Mouse (Mus musculus): ENCODE measurements around the gene Gm20708.
"Not testable (repeated sequence)": the region's sequence is repeated elsewhere in the genome, so short reads cannot be mapped to it uniquely, and the experiment has no call there.

The Gm20708 gene

DNA sequence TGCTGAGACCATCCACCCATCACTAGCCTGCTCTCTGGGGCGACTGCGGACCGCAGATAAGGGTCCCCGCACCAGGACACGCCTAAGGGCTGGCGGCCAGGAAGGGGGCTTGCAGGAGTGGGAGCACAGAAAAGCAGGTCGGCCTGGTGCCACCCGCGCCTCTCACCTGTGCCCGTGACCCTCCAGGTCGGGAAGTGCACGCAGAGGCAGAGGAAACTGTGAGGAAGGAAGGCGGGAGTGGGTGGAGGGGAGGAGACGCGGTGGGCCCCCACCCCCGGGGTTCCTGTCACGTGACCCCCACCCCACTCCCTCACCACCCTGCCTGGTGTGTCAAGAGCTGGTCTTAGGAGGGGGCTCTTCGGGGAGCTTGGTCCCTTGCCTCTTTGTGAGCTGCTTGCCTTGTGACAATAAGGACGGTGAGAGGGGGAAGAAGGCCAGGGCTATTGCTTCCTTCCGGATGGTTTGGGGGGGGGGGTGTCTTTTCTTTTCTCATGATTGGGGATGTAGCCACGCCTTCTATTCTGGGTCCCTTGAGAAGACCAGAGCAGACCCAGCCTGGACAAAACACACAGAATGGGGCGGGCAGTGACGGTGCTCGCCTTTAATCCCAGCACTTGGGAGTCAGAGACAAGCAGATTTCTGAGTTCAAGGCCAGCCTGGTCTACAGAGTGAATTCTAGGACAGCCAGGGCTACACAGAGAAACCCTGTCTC, 27.3 kb upstream of the Gm20708 start, which contains the start of the genes Tmc8 and Tmc6:
Gene Tmc8, plus strand, starts transcription at position 84 of the 712 bp plus-strand sequence.
Gene Tmc6, minus strand, starts transcription at position 206 of the 712 bp plus-strand sequence.
- DNase-seq = peak; percentile 96

DNA sequence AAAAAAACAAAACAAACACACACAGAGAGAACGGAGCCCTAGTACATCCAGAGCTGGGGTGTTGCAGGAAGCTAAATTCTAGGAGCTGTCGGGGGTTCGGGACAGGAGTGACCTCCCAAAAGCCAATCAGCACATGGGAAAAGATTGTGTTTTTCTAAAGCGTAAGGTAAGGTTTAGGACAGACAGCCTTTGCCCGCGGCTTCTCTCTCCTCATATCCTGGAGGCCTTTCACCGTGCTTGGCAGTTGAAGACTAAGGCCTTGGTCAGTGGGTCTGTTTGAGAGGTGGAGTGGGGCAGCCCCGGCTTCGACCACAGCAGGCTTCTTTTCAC, 26.8 kb upstream of the Gm20708 start:
- DNase-seq = no peak

DNA sequence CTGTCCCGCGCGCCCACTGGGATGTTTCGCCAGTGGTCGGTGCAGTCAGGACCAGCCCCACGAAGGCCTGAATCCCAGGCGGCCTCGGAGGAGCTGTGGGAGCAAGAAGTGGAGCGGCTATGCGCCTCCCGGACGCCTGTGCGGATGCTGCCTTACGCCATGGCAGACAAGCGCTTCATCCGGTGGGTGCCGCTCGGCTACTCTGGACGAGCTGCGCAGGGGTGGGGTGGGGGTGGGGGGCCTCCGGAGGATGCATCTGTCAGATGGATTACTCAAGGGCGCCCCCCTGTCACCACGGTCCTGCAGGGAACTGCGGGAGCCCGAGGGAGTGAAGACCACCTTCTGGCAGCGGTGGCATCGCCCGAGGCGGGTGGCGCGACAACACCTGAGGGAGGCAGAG, 26.4 kb upstream of the Gm20708 start:
- DNase-seq = peak; percentile 97

DNA sequence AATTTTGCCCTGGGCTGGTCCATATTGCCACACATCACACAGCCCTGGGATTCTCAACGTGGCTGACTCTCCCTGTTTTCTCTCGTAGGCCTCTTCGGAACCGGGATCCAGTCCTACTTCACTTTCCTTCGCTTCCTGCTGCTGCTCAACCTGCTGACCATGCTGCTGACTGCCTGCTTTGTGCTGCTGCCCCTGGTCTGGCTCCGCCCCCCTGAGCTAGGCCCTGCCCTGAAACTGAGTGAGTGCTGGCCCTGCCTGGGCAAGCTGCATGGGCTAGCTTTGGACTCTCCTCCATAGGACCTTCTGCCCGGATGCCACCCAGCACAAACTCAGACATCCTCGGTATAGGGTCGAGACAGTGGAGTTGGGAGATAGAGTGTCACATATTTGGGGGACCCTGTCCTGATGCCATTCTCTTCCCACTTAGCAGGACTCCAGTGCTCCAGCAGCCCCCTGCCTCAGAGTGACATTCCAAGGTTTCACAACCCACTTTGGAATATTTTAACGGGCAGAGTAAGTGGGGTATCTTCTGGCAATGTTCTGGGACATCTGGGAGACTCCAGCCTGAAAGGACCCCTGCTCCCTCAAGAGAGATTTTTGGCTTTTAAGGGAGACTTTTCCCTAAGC, 25.7 kb upstream of the Gm20708 start:
- DNase-seq = peak; percentile 58

DNA sequence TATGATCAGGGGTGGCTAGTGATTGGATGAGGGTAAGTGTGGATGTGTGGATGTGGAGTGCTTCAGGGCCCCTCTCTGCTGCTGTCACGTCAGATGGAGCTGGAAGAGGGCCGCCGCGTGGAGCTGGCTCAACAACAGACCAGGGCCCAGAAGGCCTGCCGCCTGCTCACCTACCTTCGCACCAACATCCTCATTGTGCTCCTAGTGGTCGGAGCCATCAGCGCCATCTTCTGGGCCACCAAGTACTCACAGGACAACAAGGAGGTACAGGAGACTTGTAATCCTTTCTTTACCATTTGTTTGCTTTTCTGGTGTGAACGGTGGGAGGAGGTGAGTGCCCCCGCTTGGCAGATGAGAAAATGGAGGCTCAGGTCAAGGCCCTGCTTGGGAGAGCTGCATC, 23.2 kb upstream of the Gm20708 start:
- peak; percentile 82 for DNase-seq

DNA sequence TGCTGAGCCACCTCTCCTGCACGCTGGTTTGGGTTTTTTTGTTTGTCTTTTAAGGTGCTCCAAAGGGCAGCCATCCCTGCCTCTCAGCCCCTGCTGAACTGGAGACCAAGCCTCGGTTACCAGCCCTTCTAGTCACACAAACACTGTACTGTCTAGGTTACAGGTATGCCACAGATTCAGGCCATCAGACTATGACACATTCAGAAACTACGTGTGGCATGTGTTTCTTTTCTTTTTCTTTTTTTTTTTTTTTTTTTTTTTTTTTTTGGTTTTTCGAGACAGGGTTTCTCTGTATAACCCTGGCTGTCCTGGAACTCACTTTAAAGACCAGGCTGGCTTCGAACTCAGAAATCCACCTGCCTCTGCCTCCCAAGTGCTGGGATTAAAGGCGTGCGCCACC, 21.0 kb upstream of the Gm20708 start:
- DNase-seq = not testable (repeated sequence)

DNA sequence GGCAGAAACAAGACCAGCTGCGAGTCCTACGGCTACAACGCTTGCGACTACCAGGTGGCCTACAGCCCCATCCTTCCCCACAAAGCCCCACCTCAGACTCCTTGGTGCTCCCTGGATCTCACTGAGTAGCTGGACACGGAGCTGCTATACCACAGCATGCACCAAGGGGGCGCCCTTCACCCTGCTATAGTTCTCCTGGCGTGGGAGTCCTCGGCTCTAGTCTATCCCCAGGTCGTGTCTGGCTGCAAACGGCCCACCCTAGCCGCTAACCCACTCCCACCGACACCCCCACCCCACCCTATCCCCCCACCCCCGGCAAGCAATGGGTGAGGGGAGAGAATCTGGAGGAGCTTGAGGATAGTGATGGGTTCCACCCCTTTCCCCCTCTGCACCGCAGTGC, 19.2 kb upstream of the Gm20708 start:
- DNase-seq = peak; percentile 72

DNA sequence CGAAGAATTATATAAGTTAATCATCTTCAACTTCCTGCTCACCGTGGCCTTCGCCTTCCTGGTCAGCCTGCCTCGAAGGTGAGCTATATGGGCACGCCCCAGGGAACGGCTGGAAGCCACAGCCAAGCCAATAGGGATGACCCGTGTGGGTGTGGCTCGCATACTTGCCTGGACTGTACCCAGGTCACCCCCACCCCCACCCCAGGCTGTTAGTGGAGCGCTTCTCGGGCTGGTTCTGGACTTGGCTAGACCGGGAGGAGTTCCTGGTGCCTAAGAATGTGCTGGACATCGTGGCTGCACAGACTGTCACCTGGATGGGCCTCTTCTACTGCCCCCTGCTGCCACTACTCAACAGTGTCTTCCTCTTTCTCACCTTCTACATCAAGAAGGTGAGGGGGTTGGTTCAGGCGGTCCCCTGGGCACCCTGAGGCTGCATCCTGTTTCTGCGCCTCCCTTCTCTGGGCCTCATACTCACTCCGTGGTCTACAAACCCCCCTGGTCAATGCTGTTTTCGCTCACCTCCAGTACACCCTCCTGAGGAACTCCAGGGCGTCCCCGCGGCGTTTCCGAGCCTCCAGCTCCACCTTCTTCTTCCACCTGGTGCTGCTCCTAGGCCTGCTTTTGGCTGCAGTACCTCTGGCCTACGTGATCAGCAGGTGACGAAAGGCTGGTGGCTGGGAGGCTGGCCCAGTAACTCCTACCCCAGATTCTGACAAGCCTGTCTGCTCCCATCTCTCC, 18.6 kb upstream of the Gm20708 start:
- peak; percentile 44 for DNase-seq

DNA sequence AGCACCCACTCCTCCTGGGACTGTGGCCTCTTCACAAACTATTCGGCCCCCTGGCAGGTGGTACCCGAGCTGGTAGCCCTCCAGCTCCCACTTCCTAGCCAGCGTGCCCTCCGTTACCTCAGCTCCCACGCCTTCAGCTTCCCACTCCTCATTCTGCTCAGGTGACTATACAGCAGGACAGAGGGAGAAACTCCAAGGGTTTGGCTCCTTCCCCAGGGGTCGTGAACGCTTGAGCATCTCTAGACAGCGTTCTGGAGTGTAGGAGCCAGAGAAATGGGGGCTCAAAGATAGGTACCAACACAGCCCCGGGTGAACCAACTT, 18.1 kb upstream of the Gm20708 start:
- no peak for DNase-seq

DNA sequence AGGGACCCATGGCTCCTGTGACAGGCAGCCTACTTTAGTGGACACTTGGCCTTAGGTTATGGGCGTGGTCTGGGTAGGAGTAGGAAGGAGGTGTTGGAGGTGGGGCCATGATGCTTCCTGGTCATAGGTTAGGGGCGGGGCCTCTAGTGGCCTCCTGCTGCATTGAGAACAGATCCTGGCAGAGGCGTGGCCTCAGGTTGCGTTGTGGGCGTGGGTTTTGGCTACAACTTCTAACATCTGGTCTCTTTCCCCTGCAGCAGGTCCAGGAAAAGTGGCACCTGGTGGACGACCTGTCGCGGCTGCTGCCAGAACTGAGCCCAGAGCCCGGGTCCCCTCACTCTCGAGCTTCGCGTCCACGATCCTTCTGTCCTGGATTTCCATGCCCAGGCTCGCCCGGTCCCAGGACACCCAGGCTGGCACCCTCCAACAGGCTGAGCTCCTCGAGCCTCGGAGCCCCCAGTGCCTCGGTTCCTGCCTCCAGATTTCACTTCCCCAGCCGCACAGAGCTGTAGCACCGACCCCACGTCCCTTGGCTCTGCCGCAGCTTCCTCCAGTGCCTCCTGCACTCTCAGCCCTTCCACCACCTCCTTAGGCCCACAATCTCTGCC, 17.1 kb upstream of the Gm20708 start:
- peak; percentile 62 for DNase-seq

DNA sequence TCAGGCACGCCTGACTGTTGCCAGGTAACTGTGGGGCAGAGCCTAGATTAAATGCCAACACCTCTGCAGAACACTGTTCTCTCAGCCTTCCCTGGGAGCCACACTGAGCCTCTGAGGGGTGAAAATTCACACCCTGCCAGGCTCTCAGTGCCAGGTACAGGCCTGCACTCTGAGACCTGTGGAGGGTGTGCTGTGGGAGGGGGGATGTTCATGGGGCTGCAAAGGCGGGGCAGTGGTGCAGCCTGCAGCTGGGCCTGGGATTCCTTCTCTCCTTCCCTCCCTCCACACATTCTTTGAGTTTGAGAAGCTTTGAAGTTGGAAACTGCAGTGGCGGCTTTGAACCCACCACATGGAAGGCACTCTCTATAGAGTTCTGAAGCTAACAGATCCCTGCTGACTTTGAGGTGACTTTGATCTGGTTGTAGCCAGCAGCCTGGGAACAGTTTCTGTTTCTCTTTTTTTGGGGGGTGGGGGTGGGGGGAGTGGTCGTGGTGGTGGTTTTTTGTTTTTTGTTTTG, 15.4 kb upstream of the Gm20708 start:
- peak; percentile 48 for DNase-seq

DNA sequence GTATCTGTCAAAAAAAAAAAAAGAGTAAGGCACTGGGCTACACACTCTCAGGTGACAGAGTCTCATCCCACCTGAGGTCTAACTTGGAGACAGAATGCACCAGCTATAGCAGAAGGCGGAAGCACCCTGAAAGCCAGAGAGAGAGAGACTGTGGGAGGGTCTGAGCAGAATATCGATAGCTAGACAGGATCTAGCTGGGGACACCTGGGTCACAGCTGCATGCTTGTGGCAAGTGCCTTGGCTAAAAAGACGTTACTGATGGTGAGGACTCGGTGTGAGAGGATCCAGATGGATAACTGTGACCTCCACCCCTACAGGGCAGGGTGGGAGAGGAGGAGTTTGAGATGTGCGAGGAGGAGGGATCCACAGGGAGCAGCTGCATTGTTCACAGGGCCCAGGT, 12.5 kb upstream of the Gm20708 start:
- DNase-seq = peak; percentile 30

DNA sequence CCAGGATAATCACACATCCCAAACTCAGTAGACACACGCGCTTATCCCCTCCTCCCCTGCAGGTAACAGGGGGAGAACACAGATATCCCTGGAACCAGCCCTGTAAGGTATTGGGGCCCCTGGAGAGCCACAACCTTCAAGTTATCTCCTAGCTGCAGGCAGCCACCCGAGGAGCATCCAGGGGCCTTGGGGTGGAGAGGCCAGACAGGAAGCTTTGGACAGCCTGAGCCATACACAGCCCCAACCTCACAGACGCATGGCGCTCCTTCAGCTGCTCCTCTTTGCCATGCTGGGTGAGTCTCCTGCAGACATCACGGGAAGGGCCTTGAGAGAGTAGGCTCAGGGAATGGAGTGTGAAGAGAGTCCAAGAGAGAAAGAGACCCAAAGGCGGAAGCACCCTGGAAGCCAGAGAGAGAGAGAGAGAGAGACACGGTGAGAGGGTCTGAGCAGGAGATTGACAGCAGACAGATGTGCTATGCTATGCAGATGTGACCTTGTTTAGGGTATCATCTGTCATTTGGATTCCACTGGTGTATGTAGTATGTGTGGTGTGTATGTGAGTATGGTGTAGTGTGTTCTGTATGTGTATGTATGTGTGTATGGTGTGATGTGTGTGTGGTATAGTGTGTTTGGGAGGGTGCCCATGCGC, 11.8 kb upstream of the Gm20708 start, which contains the start of gene 6030468B19Rik:
Gene 6030468B19Rik, plus strand, starts transcription at position 150 of the 649 bp plus-strand sequence.
- no peak for DNase-seq

DNA sequence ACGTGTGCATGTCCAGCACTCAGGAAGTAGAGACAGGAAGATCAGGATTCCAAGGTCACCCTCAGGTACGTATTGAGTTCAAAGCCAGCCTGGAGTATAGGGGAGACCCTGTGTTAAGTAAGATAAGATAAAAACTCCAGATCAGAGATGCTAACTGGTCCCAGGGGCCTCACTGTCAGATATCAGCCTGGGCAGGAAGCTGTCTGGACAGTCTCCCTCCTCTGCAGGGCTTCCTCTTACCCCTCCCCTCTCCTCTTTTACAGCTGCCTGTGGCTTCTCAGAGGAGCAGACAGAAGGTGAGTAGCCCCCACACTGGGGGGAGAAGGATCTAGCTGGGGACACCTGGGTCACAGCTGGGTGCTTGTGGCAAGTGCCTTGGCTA, 11.3 kb upstream of the Gm20708 start:
- DNase-seq = peak; percentile 55

DNA sequence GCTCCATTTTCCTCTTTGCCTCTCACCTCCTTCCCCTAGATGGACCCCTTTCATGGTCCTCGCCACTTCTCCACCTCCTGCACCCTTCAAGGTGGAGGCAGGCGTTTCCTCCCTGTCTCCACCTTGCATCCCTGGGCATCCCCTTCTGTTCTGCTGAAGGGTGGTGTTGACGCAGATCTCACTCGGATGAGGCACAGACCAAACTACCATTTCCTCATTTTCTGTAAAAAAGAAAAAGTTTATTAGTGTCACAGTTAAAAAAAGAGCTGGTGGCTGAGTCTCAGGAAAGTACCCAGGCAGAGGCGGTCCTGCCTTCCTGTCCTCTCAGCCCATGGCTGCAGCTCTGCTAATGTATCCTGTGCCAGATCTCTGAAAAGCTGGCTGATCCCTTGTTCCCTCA, 10.3 kb upstream of the Gm20708 start:
- DNase-seq = no peak

DNA sequence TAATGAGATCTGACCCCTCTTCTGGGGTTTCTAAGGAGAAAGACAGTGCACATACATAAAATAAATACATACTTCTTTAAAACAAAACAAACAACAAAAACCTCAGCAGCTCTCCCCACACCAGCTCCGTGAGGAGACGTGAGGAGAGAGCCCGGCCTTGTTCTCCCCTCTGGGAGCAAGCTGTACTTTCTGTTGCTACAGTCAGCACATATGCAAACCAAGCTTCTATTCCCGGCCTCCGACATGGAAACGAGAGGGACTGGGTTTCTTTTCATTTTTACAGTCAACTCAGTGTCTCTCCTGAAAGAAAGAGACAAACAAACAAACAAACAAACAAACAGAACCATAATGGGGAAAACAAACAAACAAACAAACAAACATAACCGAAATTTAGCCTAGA, 9.4 kb upstream of the Gm20708 start:
- no peak for DNase-seq

DNA sequence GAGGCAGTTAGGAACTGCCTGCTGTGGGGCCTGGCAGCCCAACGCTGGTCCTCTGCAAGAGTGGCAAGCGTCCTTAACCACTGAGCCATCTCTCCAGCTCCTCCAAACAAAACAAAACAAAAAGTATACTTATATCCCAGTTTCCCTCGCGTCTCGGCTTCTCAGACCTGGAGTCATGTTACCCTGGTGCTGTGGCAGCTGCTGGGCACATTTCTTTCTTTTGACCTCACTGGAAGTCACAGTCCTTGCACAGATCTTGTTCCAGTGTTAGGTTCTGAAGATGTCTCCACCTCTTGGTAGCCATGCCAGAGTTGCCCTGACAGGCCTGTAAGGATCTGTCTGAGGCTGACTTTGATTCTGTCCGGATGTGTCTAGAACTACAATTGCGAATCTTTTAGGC, 7.8 kb upstream of the Gm20708 start:
- no peak for DNase-seq

DNA sequence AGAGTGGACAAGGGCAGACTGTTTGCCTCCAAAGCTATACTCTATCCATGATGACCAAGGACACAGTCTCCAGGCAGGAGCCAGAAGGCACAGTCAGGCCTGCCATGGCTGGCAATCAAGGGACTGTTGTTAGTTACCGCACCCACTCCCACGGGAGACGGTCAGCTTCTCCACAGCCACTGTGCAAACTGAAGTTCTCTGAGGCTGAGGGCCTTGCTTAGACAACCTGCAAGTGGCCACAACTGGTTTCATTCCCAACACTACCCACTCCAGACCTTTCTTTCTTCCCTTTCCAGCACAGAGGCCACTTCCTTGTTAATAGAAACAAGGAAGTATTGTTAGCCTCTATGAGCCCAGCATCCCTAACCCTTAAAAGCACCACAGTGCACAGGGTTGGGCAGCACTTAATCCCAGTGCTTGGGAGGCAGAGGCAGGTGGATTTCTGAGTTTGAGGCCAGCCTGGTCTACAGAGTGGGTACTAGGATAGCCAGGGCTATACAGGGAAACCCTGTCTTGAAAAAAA, 6.2 kb upstream of the Gm20708 start:
- no peak for DNase-seq

DNA sequence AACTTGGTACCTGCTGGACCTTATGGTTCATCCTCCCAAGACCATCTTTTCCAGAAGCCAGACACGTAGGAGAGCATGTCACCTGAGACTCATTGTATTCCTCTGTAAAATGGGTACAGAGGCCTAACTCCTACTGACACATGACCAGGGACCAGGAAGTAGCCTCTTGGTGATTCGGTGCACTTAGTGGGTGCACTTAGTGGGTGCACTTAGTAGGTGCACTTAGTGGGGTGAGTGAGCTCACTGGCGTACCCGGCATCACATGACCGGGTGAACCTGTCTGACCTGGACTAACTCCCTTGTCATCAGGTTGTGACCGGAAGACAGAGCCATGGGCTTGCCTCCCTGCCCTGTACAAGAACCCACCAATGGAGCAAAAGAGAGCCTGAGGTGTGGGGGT, 2.7 kb upstream of the Gm20708 start:
- DNase-seq = no peak

DNA sequence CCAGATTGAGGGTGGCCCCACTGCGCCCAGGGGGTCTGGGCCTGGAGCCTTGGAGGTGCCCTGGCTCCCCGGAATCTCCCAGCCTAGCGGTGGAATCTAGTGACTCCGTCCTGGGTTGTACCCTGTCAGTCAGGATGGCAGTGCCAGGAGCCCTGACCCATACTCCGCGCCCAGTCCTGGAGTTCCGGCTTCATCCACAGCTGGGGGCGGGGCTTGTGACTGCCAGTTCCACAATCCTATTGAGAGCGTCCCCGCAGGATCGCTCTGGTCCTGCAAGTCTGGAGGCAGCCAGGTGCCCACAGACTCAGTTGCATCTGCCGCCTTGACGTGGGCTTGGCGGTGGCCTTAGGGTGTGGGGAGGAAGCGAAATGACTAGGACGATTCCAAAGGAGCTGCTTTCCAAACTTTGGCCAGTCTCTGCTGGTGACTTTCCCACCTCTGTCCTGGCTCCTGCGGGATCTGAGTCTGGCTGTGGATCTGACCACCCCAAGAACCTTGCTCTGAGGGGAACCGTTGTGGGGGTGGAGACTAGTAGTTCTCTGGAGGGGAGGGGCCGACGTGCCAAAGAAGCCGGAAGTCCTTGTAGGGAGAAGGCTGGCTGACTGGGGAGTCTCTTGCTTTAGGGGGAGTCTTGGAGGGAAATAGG, 1.1 kb downstream of the Gm20708 start:
- DNase-seq = peak; percentile 87

DNA sequence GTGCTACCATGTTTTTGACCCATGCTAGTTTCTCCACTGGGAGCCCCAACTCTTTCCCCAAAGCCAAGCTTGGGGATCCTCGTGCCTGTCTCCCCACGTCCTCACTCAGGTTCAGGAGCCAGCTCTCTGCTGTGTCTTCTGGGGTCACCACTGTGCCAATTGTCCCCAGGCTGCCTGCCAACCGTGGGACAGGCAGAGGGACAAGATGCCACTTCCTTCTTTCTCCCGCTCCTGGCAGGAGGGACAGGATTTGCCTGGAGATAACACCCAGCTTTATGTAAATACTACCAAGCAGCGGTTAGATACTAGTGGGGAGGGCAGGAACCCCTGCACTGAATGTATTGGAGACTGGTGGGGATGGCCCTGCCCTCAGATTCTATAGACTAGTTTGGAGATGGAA, 4.4 kb downstream of the Gm20708 start:
- no peak for DNase-seq

DNA sequence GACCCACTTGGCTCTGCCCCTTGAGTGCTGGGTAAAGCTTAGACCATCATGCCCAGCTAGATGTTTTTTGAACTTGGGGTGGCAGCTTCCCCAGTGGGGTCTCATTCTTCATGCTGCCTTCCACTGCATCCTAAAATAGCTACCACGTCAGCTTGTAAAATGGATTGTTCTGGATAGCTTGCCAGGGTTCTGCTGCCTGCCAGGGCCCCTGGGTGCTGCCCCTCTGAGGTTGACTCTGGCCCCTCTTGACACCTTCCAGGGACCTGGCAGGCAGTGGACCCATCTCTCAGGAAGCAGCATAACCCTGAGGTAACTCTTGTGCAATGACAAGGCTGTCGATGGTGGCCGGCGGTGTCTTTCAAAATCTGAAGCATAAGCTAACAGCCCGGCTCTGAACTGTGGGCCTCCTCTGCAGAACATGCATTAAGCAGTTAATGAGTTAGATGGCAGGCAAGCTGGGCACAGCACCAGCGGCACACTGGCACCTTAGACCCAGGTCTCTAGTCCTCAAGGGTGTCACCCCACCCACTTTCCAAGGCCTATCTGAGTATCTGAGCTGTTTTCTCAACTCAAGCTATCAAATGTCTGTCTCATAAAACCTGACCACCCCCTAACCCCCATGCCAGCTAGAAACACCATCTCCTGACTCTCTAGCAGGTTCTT, 5.4 kb downstream of the Gm20708 start:
- DNase-seq = no peak
